Mouse (Mus musculus): ENCODE results near the gene Dyrk1a. TPM values are rescaled to one million over a fixed set of nuclear protein-coding genes. Genes with fewer than 3 reads are reported as not detected.

Gene Dyrk1a
- polyA plus RNA-seq, 1 experiment from 2014 or later, result 7.7 TPM

DNA sequence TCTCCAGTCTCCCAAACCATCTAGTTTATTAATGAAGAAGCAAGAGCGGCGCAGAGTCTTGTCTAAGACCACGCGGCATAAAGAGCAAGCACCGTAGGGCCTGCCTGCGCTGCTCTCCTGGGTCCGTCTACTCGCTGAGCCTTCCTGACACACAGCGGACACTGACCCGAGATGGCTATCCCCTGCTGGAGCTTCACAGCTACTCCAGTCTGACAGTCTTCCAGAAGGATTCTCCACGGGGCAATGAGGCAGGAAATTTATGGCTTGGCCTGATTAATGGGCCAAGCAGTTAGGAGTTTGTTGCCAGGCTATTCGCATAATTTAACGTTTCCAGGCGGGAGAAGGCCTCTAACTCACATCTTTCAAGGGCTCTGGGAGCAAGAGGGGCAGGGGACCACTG is 144.7 kb downstream of the Dyrk1a start:
- H3K4me1 ChIP-seq (ENCODE audit: insufficient read depth, low read depth, low read length), result no peaks in the 10 kb centered on the region
- H3K4me2 ChIP-seq (replicated peaks; ENCODE audit: low read depth, low read length), result no peak overlapping the region
- H3K9ac ChIP-seq (replicated peaks; ENCODE audit: low read depth), result no peak overlapping the region
- no peaks in the 10 kb centered on the region for H3K27me3 ChIP-seq (replicated peaks; ENCODE audit: insufficient read depth, low read length)
- TF ChIP-seq EP300 (IDR thresholded peaks at IDR 0.05) (no peak), CTCF (IDR thresholded peaks at IDR 0.05) (no peak)
- ATAC-seq (no peak), DNase-seq (ENCODE audit: low spot score) (no peak)
- H3K4me3 ChIP-seq (ENCODE audit: low read depth, low read length), result no peak overlapping the region
- H3K27ac ChIP-seq (ENCODE audit: low read length), result no peak overlapping the region
- WGBS, result 62% methylated on average over 14 of the region's 14 CpGs
- no peaks in the 10 kb centered on the region for H3K9me3 ChIP-seq (ENCODE audit: low read length)
- no peaks in the 10 kb centered on the region for H3K36me3 ChIP-seq (ENCODE audit: insufficient read depth, low read length)

DNA sequence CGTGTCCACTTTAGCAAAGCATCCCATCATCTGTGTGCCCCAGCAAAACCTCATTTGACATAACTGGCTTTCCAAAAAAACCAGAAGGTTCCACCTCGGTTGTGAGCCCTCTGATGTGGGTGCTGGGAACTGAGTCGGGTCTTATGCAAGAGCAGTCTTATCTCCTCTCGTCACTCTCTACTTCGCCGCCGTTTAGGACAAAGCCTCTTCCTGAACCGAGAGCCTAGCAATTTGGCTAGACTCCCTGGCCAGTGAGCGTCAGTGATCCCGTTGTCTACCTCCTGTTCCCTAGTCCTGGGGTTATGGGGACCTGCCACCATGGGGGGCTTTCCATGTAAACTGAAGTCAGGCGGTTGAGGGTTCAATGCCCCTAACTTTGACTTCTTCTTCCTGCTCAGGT is 147.2 kb downstream of the Dyrk1a start:
- TF ChIP-seq CTCF (IDR thresholded peaks at IDR 0.05) (no peak), EP300 (IDR thresholded peaks at IDR 0.05) (no peak)

DNA sequence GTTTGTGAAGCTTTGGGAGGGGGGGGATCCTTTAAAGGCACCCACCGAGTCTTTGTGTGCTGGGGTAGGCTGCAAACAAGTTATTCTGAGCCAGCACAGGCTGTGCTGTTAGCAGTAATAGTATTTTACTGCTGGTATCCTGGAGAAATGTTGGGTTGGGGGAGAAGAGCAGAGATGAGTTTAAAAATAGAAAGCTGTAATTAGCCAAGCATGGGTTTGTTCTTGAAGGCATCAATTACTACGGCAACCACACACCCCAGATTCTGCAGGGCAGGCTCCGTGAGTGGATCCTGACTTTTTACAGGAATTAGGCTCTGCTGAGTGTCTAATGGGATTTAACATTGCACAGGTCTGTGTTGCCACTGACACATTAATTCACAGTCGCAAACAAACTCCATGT is 149.1 kb downstream of the Dyrk1a start:
- TF ChIP-seq EP300 (IDR thresholded peaks at IDR 0.05) (no peak), CTCF (IDR thresholded peaks at IDR 0.05) (no peak)
- H3K27ac ChIP-seq (ENCODE audit: low read length), result no peak overlapping the region

More for the DNA sequence above, 147.2 kb downstream of the Dyrk1a start:
- H3K27me3 ChIP-seq (replicated peaks; ENCODE audit: insufficient read depth, low read length), result 0 out of 2 replicates have a peak, but pooled peaks cover under 1% of the 10 kb centered on the region
- H3K4me2 ChIP-seq (replicated peaks; ENCODE audit: low read depth, low read length), result no peak overlapping the region
- WGBS, result 90% methylated on average over 11 of the region's 11 CpGs
- H3K9me3 ChIP-seq (ENCODE audit: low read length), result no peaks in the 10 kb centered on the region
- DNase-seq (ENCODE audit: low spot score) (no peak), ATAC-seq (no peak)
- no peak overlapping the region for H3K4me3 ChIP-seq (ENCODE audit: low read depth, low read length)
- no peaks in the 10 kb centered on the region for H3K36me3 ChIP-seq (ENCODE audit: insufficient read depth, low read length)
- no peaks in the 10 kb centered on the region for H3K4me1 ChIP-seq (ENCODE audit: insufficient read depth, low read depth, low read length)
- H3K9ac ChIP-seq (replicated peaks; ENCODE audit: low read depth), result no peak overlapping the region
- H3K27ac ChIP-seq (ENCODE audit: low read length), result no peak overlapping the region

DNA sequence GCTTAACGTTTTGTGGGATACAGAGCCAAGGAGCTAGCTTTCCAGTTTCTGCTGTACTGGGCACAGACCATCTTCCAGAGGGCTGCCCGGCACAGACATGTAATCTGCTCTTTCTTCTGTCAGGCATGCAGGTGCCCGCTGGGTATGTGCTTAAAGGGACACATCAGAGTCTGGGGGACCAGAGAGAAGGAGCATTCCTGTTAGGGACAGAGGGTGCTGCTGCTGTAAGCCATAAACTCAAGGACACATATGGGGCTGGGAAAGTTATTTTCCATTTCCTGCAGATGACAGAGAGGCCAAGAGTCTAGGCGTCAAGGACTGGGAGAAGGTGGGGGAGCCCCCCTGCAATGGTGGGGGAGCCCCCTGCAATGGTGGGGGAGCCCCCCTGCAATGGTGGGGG is 149.7 kb downstream of the Dyrk1a start:
- H3K4me1 ChIP-seq (ENCODE audit: insufficient read depth, low read depth, low read length), result no peaks in the 10 kb centered on the region
- DNase-seq (ENCODE audit: low spot score) (no peak), ATAC-seq (no peak)
- H3K27me3 ChIP-seq (replicated peaks; ENCODE audit: insufficient read depth, low read length), result 0 out of 2 replicates have a peak, but pooled peaks cover 3% of the 10 kb centered on the region
- no peak overlapping the region for H3K9ac ChIP-seq (replicated peaks; ENCODE audit: low read depth)
- 67% methylated on average over 4 of the region's 4 CpGs for WGBS
- no peaks in the 10 kb centered on the region for H3K9me3 ChIP-seq (ENCODE audit: low read length)
- no peak overlapping the region for H3K4me3 ChIP-seq (ENCODE audit: low read depth, low read length)
- no peaks in the 10 kb centered on the region for H3K36me3 ChIP-seq (ENCODE audit: insufficient read depth, low read length)
- H3K4me2 ChIP-seq (replicated peaks; ENCODE audit: low read depth, low read length), result no peak overlapping the region
- no peak for TF ChIP-seq CTCF (IDR thresholded peaks at IDR 0.05)
- TF ChIP-seq EP300 (IDR thresholded peaks at IDR 0.05), result no peak
- no peak overlapping the region for H3K27ac ChIP-seq (ENCODE audit: low read length)

More for the DNA sequence above, 149.1 kb downstream of the Dyrk1a start:
- WGBS, result 71% methylated on average over 4 of the region's 4 CpGs
- Histone ChIP-seq H3K36me3 (ENCODE audit: insufficient read depth, low read length) (no peaks in the 10 kb centered on the region), H3K9me3 (ENCODE audit: low read length) (no peaks in the 10 kb centered on the region), H3K4me3 (ENCODE audit: low read depth, low read length) (no peak overlapping the region), H3K9ac (replicated peaks; ENCODE audit: low read depth) (no peak overlapping the region), H3K4me2 (replicated peaks; ENCODE audit: low read depth, low read length) (no peak overlapping the region), H3K27me3 (replicated peaks; ENCODE audit: insufficient read depth, low read length) (0 out of 2 replicates have a peak, but pooled peaks cover 3% of the 10 kb centered on the region), H3K4me1 (ENCODE audit: insufficient read depth, low read depth, low read length) (no peaks in the 10 kb centered on the region)
- no peak for ATAC-seq
- DNase-seq (ENCODE audit: low spot score), result no peak

DNA sequence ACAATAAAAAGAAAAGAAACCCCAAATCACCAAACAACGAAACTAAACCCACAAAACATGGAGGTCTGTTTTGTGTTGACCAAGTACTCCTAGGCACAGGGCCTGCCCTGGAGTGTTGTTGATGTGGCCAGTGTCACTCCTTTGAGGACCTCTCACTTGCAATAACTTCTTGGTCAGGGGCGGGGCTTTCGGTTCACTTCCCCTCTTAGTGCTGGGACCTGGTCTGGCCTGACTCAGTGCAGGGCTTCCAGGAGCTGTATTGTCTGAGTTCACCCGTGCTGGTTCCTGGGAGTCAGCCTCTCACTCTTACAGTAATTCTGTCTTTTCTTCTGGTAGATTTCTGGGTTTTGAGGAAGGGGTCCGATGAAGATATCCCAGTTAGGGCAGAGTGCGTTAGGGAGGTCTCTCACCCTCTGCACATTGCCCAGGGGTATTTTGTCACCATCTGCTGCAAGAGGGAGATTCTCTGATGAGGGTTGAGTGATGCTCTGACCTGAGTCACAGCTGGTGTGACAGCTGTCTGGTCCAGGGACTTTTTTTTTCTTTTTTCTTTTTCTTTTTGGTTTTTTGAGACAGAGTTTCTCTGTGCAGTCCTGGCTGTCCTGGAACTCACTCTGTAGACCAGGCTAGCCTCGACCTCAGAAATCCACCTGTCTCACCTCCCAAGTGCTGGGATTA is 150.8 kb downstream of the Dyrk1a start:
- DNase-seq (ENCODE audit: low spot score) (no peak), ATAC-seq (no peak)
- WGBS, result 64% methylated on average over 7 of the region's 7 CpGs
- no peak overlapping the region for H3K4me2 ChIP-seq (replicated peaks; ENCODE audit: low read depth, low read length)
- no peak overlapping the region for H3K9ac ChIP-seq (replicated peaks; ENCODE audit: low read depth)
- H3K27me3 ChIP-seq (replicated peaks; ENCODE audit: insufficient read depth, low read length), result 0 out of 2 replicates have a peak, but pooled peaks cover 3% of the 10 kb centered on the region
- H3K4me1 ChIP-seq (ENCODE audit: insufficient read depth, low read depth, low read length), result no peaks in the 10 kb centered on the region
- TF ChIP-seq EP300 (IDR thresholded peaks at IDR 0.05) (no peak), CTCF (IDR thresholded peaks at IDR 0.05) (no peak)
- H3K9me3 ChIP-seq (ENCODE audit: low read length), result no peaks in the 10 kb centered on the region
- no peak overlapping the region for H3K27ac ChIP-seq (ENCODE audit: low read length)
- no peaks in the 10 kb centered on the region for H3K36me3 ChIP-seq (ENCODE audit: insufficient read depth, low read length)
- no peak overlapping the region for H3K4me3 ChIP-seq (ENCODE audit: low read depth, low read length)

DNA sequence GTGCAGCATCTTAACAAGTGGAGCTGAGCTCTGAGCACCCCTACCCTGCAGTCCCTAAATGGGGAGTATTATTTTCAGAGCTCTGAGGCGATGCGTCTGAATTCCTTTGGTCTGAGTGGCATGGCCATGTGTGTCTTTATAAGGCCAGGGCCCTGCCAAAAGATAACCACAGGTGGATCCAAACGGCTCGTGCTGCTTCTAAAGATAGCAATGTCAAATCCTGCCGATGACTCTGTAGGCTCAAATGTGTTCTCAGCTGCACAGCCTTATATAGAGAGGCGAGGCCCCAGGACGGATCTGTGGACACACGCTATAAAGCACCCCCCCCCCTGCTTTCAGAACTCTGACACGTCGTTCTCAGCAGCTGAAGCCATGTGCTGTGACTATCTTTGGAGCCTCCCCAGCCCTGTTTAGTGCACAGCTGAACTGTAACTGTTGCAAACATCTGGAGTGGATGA is 151.8 kb downstream of the Dyrk1a start:
- Histone ChIP-seq H3K27ac (ENCODE audit: low read length) (no peak overlapping the region), H3K36me3 (ENCODE audit: insufficient read depth, low read length) (no peaks in the 10 kb centered on the region), H3K4me1 (ENCODE audit: insufficient read depth, low read depth, low read length) (no peaks in the 10 kb centered on the region), H3K9me3 (ENCODE audit: low read length) (no peaks in the 10 kb centered on the region), H3K4me3 (ENCODE audit: low read depth, low read length) (no peak overlapping the region), H3K27me3 (replicated peaks; ENCODE audit: insufficient read depth, low read length) (0 out of 2 replicates have a peak, but pooled peaks cover 3% of the 10 kb centered on the region), H3K9ac (replicated peaks; ENCODE audit: low read depth) (no peak overlapping the region), H3K4me2 (replicated peaks; ENCODE audit: low read depth, low read length) (no peak overlapping the region)
- TF ChIP-seq EP300 (IDR thresholded peaks at IDR 0.05) (no peak), CTCF (IDR thresholded peaks at IDR 0.05) (no peak)
- ATAC-seq (no peak), DNase-seq (ENCODE audit: low spot score) (no peak)
- WGBS, result 57% methylated on average over 10 of the region's 10 CpGs

All from lung, postnatal 0 days (tissue).